Mouse (Mus musculus) bone marrow, adult 2 months (tissue): Measurements from ENCODE around the gene Slc17a8. TPM values are rescaled to one million over a fixed set of nuclear protein-coding genes. Genes with fewer than 3 reads are reported as not detected.

Experiments used
- H3K27ac ChIP-seq: fragments of 200-500 bp; 2 replicates; pipeline ENCODE4 v1.5.1; 2012; ENCODE audit warnings: low read depth, mild to moderate bottlenecking, control low read depth, inconsistent platforms, low read length; ENCODE audit not compliant: control insufficient read depth, poor library complexity, insufficient read depth
- H3K4me1 ChIP-seq: fragments of 200-500 bp; 2 replicates; pipeline ENCODE4 v1.6.1; 2011; ENCODE audit warnings: low read length; ENCODE audit not compliant: control insufficient read depth, insufficient read depth
- H3K4me3 ChIP-seq: fragments of 200-500 bp; replicated peaks from 2 replicates; pipeline ENCODE3; 2011; ENCODE audit warnings: mild to moderate bottlenecking, low read depth, low read length, control low read depth; ENCODE audit not compliant: control insufficient read depth
- CTCF ChIP-seq: fragments of 200-500 bp; IDR thresholded peaks from 2 replicates; pipeline ENCODE4 v1.5.1; 2011; ENCODE audit warnings: low read length, control low read depth; ENCODE audit not compliant: control insufficient read depth, insufficient read depth
- POLR2A ChIP-seq: fragments of 200-500 bp; IDR thresholded peaks from 2 replicates; pipeline ENCODE4 v1.6.1; 2011; ENCODE audit warnings: low read depth, mild to moderate bottlenecking, control low read depth, low read length, borderline replicate concordance; ENCODE audit not compliant: control insufficient read depth
- WGBS: fragments of 180-500 bp; shearing (Covaris S2); methylation state at CpG from one replicate; pipeline ENCODE4 v1.1.7; 2018; 5-methylcytosine and 5-hydroxymethylcytosine counted together
- polyA plus RNA-seq: library from polyadenylated mRNA; stranded (reverse); fragments of >200 nt; gene quantifications from 2 replicates; pipeline ENCODE4 v1.2.4, GENCODE M21; 2011; ENCODE audit warnings: low replicate concordance; ENCODE audit not compliant: missing spikeins, insufficient read depth, insufficient read length

Gene Slc17a8
- polyA plus RNA-seq, 1 experiment, result not detected

GRCm38 (mm10) chr10:89553015-89553414 is 68.0 kb downstream of the Slc17a8 start:
- no peaks in the 10 kb centered on the region for H3K4me1 ChIP-seq
- no peak overlapping the region for H3K4me3 ChIP-seq
- WGBS, result 76% methylated on average over 5 of the region's 5 CpGs
- H3K27ac ChIP-seq, result no peak overlapping the region
- TF ChIP-seq CTCF (no peak), POLR2A (no peak)

DNA sequence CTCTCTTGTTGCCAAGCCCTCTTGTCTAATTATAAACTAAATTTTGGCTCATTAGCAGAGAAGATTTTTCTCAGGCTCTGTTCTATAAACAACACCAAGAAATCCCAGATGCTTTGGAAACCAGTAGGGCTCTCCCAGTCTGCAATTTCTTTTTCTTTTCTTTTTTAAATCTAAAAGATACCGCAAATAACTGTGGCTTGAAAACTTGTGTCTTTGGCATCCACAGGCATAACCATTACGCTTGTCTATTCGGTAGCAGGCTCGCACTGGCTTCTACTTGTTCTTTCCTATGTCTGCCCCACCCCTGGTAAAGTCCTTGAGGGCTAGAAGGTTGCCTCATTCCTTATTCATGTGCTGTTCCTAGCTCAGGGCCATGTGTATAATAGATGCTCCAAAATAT is 69.4 kb downstream of the Slc17a8 start:
- H3K4me3 ChIP-seq, result no peak overlapping the region
- no peaks in the 10 kb centered on the region for H3K4me1 ChIP-seq
- H3K27ac ChIP-seq, result no peak overlapping the region
- TF ChIP-seq CTCF (no peak), POLR2A (no peak)
- 85% methylated on average over 4 of the region's 4 CpGs for WGBS

DNA sequence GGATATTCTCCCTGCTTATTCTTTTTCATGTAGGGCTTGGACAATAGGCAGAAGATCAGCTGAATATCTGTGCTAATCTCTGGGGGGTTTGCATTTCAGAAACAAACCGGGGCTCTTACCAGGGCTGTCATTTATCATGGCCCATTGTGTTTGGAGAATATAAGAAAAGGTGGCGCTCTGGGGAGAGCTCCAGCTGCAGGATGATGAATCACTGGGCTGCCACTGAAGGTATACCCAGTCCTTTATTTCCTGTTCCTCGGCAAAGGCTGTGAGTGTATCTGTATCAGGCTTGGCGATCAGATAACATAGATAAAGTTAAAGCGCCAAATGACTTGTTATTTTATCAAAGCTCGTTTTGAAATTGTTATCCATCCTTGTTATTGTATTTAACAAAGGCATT is 73.0 kb downstream of the Slc17a8 start:
- TF ChIP-seq CTCF (no peak), POLR2A (no peak)
- no peak overlapping the region for H3K27ac ChIP-seq
- no peak overlapping the region for H3K4me3 ChIP-seq
- WGBS, result 34% methylated on average over 6 of the region's 6 CpGs
- no peaks in the 10 kb centered on the region for H3K4me1 ChIP-seq

- WGBS, result 74% methylated on average over 2 of the region's 2 CpGs
- H3K27ac ChIP-seq, result no peak overlapping the region
- TF ChIP-seq POLR2A (no peak), CTCF (no peak)
- H3K4me1 ChIP-seq, result no peaks in the 10 kb centered on the region
- H3K4me3 ChIP-seq, result no peak overlapping the region
These were observed 74.1 kb downstream of the Slc17a8 start for GRCm38 (mm10) chr10:89546989-89547388.

- TF ChIP-seq CTCF (no peak), POLR2A (no peak)
- 82% methylated on average over 6 of the region's 6 CpGs for WGBS
These were observed 77.2 kb downstream of the Slc17a8 start for GRCm38 (mm10) chr10:89543867-89544266.

DNA sequence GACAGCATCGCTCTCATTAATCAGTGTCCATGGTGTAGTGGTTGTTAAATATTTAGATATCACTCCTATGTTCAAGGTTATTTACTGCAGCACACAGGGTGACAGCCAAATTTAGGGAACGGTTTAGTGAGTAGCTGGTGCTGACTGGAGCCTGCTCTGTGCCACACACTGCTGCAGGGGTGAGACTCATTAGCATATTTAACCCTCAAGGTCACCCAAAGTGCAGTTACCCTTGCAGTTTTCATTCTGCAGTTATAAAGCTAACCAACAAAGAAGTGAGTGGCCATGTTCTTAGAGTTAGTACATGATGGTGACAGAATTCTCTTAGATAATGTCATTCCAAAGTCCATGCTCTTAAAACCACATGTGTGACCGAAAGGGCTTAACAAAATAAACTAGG is 78.7 kb downstream of the Slc17a8 start:
- Histone ChIP-seq H3K27ac (no peak overlapping the region), H3K4me3 (no peak overlapping the region), H3K4me1 (no peaks in the 10 kb centered on the region)
- 86% methylated on average over 3 of the region's 3 CpGs for WGBS
- no peak for TF ChIP-seq CTCF
- no peak for TF ChIP-seq POLR2A

More at GRCm38 (mm10) chr10:89543867-89544266, 77.2 kb downstream of the Slc17a8 start:
- H3K4me1 ChIP-seq, result no peaks in the 10 kb centered on the region
- no peak overlapping the region for H3K4me3 ChIP-seq
- no peak overlapping the region for H3K27ac ChIP-seq

GRCm38 (mm10) chr10:89532929-89533727 is 87.9 kb downstream of the Slc17a8 start, which contains the start of gene Nr1h4:
Nr1h4 (minus strand) TSS chr10:89533585.
- TF ChIP-seq CTCF (no peak), POLR2A (no peak)
- WGBS, result 82% methylated on average over 17 of the region's 17 CpGs
- no peak within 1 kb of the TSS for H3K4me3 ChIP-seq
- H3K4me1 ChIP-seq, result no peaks in the 10 kb centered on the region
- H3K27ac ChIP-seq, result no peak within 1 kb of the TSS

GRCm38 (mm10) chr10:89532451-89532850 is 88.6 kb downstream of the Slc17a8 start:
- Histone ChIP-seq H3K4me1 (no peaks in the 10 kb centered on the region), H3K27ac (no peak overlapping the region), H3K4me3 (no peak overlapping the region)
- TF ChIP-seq CTCF, result no peak
- TF ChIP-seq POLR2A, result no peak
- 87% methylated on average over 5 of the region's 5 CpGs for WGBS
